Mouse (Mus musculus) liver, postnatal 0 days (tissue): ENCODE data around the gene Gm26566. TPM values are rescaled to one million over a fixed set of nuclear protein-coding genes. Genes with fewer than 3 reads are reported as not detected.

ENCODE experiments used
- ATAC-seq: fragments of 200-750 bp; cut with Nextera tagmentation; 2 replicates; pipeline ENCODE4 v1.8.0; 2017; ENCODE audit warnings: mild to moderate bottlenecking, moderate library complexity
- DNase-seq: peaks from one replicate; pipeline ENCODE4 v3.0.0-alpha.2; 2016
- H3K27ac ChIP-seq: fragments of 300-500 bp; sonication (generic); 2 replicates; pipeline ENCODE4 v1.5.1; 2014; ENCODE audit warnings: antibody characterized with exemption, moderate library complexity, mild to moderate bottlenecking, low read depth
- H3K27me3 ChIP-seq: fragments of 300-500 bp; sonication (generic); 2 replicates; pipeline ENCODE4 v1.6.1; 2014; ENCODE audit warnings: low read length, control low read depth, mixed read lengths; ENCODE audit not compliant: insufficient read depth
- H3K36me3 ChIP-seq: fragments of 300-500 bp; sonication (generic); replicated peaks from 2 replicates; pipeline ENCODE4 v1.6.1; 2014; ENCODE audit warnings: mild to moderate bottlenecking, control low read depth, low read length, moderate library complexity, mixed read lengths; ENCODE audit not compliant: insufficient read depth
- H3K4me1 ChIP-seq: fragments of 300-500 bp; sonication (generic); 2 replicates; pipeline ENCODE4 v1.6.1; 2014; ENCODE audit warnings: antibody characterized with exemption, mild to moderate bottlenecking, control low read depth; ENCODE audit not compliant: insufficient read depth
- H3K4me2 ChIP-seq: fragments of 300-500 bp; sonication (generic); 2 replicates; pipeline ENCODE4 v1.6.1; 2014; ENCODE audit warnings: low read depth, mild to moderate bottlenecking, low read length, moderate library complexity, mixed read lengths
- H3K4me3 ChIP-seq: fragments of 300-500 bp; sonication (generic); 2 replicates; pipeline ENCODE4 v1.5.1; 2014; ENCODE audit warnings: low read depth, low read length
- H3K9ac ChIP-seq: fragments of 300-500 bp; sonication (generic); replicated peaks from 2 replicates; pipeline ENCODE4 v1.6.1; 2014; ENCODE audit warnings: mild to moderate bottlenecking, moderate library complexity
- H3K9me3 ChIP-seq: fragments of 300-500 bp; sonication (generic); 2 replicates; pipeline ENCODE4 v1.6.1; 2016; ENCODE audit warnings: mild to moderate bottlenecking, control low read depth, low read length, mixed read lengths
- CTCF ChIP-seq: sonication (generic); IDR thresholded peaks from 2 replicates; pipeline ENCODE4 v1.5.1; 2016; ENCODE audit warnings: antibody characterized with exemption, low read depth
- EP300 ChIP-seq: IDR thresholded peaks from 2 replicates; pipeline ENCODE4 v1.6.1; 2016; ENCODE audit warnings: antibody characterized with exemption, low read depth, mild to moderate bottlenecking
- WGBS: fragments of 180-500 bp; shearing (Covaris S2); extraction: QIAGEN DNeasy Blood & Tissue Kit; methylation state at CpG from one replicate; pipeline ENCODE4 v1.1.7; 2014; ENCODE audit not compliant: insufficient replicate concordance; 5-methylcytosine and 5-hydroxymethylcytosine counted together
- polyA plus RNA-seq: library from polyadenylated mRNA; unstranded; fragments of >200 nt; fragmentation: Nextera tagmentation; extraction: Ambion mirVana; gene quantifications from 2 replicates; pipeline ENCODE4 v1.2.1, GENCODE M21; 2015

The Gm26566 gene
- polyA plus RNA-seq, 1 experiment from 2014 or later = 0.22 TPM

DNA sequence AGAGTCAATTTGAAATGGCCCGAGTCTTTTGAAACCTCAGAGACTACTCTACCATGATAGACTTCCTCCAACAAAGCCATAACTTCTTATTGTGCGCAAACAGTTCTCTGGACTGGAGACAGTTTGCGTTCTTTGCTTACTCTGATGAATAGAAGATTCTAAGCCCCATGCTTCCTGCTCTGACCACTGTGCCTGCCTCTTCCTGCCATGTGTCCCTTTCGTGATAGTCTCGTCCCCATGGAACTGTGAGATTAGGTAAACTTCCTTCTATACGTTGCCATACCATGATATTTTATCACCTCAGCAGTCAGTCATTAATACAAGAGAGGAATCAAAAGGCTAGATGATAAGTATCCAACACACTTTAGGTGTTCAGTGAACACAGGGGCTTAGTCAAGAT is 5.1 kb downstream of the Gm26566 start:
- 0 out of 2 replicates have a peak overlapping the region, but pooled peaks have one; percentile 16 for H3K27ac ChIP-seq
- TF ChIP-seq EP300 (no peak), CTCF (no peak)
- 27% methylated on average over 6 of the region's 6 CpGs for WGBS
- H3K36me3 ChIP-seq = no peaks in the 10 kb centered on the region
- H3K4me2 ChIP-seq = peak overlapping the region; percentile 44
- no peak overlapping the region for H3K4me3 ChIP-seq
- H3K9me3 ChIP-seq = no peaks in the 10 kb centered on the region
- H3K27me3 ChIP-seq = no peaks in the 10 kb centered on the region
- ATAC-seq (no peak), DNase-seq (no peak)
- no peak overlapping the region for H3K9ac ChIP-seq
- no peaks in the 10 kb centered on the region for H3K4me1 ChIP-seq

DNA sequence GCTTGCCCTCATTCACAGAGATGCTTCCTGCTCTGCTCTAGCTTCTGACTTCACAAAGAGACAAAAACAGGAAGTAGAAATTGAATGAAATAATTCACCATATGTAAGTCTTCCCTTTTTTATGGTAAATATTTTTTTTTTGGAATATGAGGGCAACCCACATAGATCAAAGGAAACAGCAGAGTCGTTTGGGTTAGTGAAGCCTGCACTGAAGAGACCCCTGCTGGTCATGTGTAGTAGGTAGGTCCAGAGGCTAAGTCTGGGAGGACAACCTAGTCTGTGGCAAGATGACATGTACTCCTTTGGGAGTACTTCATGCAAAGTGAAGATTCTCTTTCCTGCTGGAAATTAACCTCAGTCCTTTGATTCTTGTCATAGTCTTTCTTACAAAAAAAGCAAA is 5.7 kb downstream of the Gm26566 start:
- peak; percentile 85 for TF ChIP-seq CTCF
- no peak for TF ChIP-seq EP300
- WGBS = 0% methylated on average over 1 of the region's 1 CpGs
- H3K27me3 ChIP-seq = no peaks in the 10 kb centered on the region
- H3K4me1 ChIP-seq = no peaks in the 10 kb centered on the region
- no peaks in the 10 kb centered on the region for H3K36me3 ChIP-seq
- H3K4me2 ChIP-seq = peak overlapping the region; percentile 44
- no peak overlapping the region for H3K27ac ChIP-seq
- no peaks in the 10 kb centered on the region for H3K9me3 ChIP-seq
- H3K9ac ChIP-seq = no peak overlapping the region
- DNase-seq (peak; percentile 41), ATAC-seq (peak; percentile 44; the same call in 1 of the 2 replicates)
- H3K4me3 ChIP-seq = no peak overlapping the region

DNA sequence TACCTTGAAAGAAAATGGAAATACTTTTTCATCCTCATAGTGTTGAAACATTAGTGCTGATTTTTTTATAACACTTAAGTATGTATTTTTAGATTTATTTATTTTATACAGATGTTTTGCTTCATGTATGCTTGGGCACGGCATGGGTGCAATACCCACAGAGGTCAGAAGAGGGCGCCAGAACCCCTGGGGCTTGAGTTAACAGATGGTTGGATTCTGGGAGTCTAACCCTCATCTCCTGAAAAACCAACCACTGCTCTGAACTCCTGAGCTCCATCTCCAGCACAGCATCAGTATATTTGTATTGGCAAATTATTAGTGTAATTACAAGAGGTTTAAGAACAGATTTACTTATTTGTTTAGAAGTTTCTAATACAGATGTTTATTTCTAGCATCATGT is 16.9 kb downstream of the Gm26566 start:
- H3K27me3 ChIP-seq = no peaks in the 10 kb centered on the region
- ATAC-seq = no peak; the same call in 1 of the 2 replicates
- 2% methylated on average over 2 of the region's 2 CpGs for WGBS

DNA sequence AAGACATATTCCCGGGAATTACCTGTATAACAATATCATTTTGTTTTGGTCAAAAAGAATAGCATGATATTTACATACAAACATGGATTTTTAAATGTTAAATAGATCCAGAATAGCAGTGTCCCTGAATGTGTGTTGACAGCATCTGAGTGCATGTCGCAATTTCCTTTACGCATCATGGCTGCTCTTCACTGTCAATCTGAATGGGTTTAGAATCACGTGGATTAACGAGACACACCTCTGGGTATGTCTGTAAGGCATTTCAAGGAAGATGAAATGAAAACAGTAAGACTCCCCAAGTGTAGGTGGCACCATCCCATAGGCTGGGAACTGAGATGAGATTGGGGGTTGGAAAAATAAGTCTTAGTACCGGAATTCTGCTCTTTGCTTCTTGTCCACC is 17.4 kb downstream of the Gm26566 start:
- 75% methylated on average over 6 of the region's 6 CpGs for WGBS

More for the DNA sequence above, 16.9 kb downstream of the Gm26566 start:
- Histone ChIP-seq H3K9ac (no peak overlapping the region), H3K4me1 (no peaks in the 10 kb centered on the region), H3K36me3 (no peaks in the 10 kb centered on the region), H3K9me3 (no peaks in the 10 kb centered on the region), H3K27ac (no peak overlapping the region), H3K4me3 (no peak overlapping the region), H3K4me2 (no peak overlapping the region)
- peak; percentile 87 for DNase-seq
- TF ChIP-seq EP300 (no peak), CTCF (peak; percentile 92)

DNA sequence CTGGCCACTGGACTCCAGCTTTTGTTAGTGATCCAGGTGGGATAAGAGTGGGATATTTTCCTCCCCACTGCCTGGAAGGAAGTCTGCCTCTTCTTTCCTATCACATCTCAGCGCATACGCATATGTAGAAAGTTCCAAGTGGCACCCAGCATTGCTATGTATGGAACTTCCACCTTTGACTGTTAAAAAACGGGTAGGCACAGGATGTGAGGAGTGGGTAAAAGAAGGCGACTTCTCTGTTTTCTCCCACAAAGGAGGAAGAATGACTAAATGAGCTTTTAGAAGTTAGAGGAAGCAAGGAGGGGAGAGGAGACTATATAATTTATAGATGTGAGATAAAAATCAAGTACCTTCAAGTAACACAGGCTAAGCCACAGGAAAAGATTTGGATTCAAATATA is 19.8 kb downstream of the Gm26566 start:
- WGBS = 44% methylated on average over 4 of the region's 4 CpGs
- no peak for ATAC-seq
- no peak overlapping the region for H3K4me3 ChIP-seq
- no peak overlapping the region for H3K4me2 ChIP-seq
- TF ChIP-seq EP300 = no peak
- TF ChIP-seq CTCF = no peak
- DNase-seq = no peak
- H3K36me3 ChIP-seq = no peaks in the 10 kb centered on the region
- H3K9me3 ChIP-seq = no peaks in the 10 kb centered on the region
- no peaks in the 10 kb centered on the region for H3K4me1 ChIP-seq
- H3K27me3 ChIP-seq = no peaks in the 10 kb centered on the region
- H3K9ac ChIP-seq = no peak overlapping the region
- no peak overlapping the region for H3K27ac ChIP-seq

More for the DNA sequence above, 17.4 kb downstream of the Gm26566 start:
- Histone ChIP-seq H3K4me2 (no peak overlapping the region), H3K9ac (no peak overlapping the region), H3K4me3 (no peak overlapping the region), H3K4me1 (no peaks in the 10 kb centered on the region), H3K36me3 (no peaks in the 10 kb centered on the region), H3K9me3 (no peaks in the 10 kb centered on the region), H3K27me3 (no peaks in the 10 kb centered on the region), H3K27ac (no peak overlapping the region)
- TF ChIP-seq EP300 (no peak), CTCF (no peak)
- no peak for DNase-seq
- no peak for ATAC-seq

DNA sequence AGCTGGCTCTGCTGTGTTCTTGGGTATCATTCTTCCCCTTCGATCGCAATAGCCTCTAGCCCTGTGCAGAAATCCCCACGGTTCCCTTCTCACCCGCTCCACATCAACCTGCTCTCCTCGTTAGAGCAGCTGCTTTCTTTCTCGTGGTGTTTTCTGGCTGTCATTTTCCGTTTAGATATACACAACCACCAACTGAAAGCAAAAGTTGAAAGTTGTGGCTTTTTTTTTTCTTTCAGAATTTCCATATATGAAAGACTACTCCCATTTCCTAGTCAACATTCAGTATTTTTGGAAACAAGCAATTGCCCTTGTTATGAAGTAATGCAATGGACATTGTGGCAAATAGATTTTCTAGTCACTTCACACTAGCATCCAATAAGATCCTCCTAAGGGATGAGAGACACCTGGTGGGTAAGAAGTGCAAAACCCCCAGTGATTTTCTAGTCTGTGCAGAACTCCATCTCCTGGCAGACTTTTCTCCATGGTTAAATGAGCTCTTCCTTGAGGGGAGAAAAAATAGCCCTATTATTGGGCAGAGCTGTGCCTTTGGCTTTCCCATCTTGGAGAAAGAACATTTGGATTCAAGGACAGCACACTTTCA is 21.3 kb downstream of the Gm26566 start:
- H3K9me3 ChIP-seq = no peaks in the 10 kb centered on the region
- H3K36me3 ChIP-seq = no peaks in the 10 kb centered on the region
- no peak overlapping the region for H3K4me3 ChIP-seq
- TF ChIP-seq CTCF = peak; percentile 20; the same call in 1 of the 2 replicates
- no peak for TF ChIP-seq EP300
- DNase-seq = no peak
- H3K4me2 ChIP-seq = no peak overlapping the region
- H3K4me1 ChIP-seq = no peaks in the 10 kb centered on the region
- 44% methylated on average over 7 of the region's 7 CpGs for WGBS
- ATAC-seq = no peak
- no peaks in the 10 kb centered on the region for H3K27me3 ChIP-seq
- H3K9ac ChIP-seq = no peak overlapping the region
- no peak overlapping the region for H3K27ac ChIP-seq

DNA sequence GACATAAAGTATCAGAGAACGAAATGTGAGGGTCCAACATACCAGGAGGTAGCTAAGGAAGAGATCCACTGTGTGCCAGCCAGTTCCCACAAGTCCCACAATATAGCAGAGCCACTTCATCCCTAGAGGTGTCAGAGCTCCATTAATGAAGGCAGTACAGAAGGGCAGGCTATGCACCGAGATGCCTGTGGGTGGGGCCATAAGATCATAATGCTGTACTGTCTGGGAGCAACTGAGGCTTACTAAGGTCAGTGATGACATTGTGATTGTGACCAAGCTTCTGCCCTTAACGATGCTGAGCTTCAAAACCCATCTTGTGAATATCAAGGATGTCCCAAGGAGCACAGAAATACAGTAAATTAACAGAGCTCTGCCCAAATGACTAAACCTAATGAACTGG is 22.6 kb downstream of the Gm26566 start:
- Histone ChIP-seq H3K9me3 (no peaks in the 10 kb centered on the region), H3K27ac (no peak overlapping the region), H3K4me2 (no peak overlapping the region), H3K27me3 (no peaks in the 10 kb centered on the region), H3K36me3 (no peaks in the 10 kb centered on the region), H3K4me1 (no peaks in the 10 kb centered on the region), H3K9ac (no peak overlapping the region), H3K4me3 (no peak overlapping the region)
- no peak for ATAC-seq
- no peak for DNase-seq
- TF ChIP-seq EP300 (no peak), CTCF (peak; percentile 44)
- 58% methylated on average over 3 of the region's 3 CpGs for WGBS
